15 mouse cellular contexts compared by ENCODE assay signal in the genomic region with DNA sequence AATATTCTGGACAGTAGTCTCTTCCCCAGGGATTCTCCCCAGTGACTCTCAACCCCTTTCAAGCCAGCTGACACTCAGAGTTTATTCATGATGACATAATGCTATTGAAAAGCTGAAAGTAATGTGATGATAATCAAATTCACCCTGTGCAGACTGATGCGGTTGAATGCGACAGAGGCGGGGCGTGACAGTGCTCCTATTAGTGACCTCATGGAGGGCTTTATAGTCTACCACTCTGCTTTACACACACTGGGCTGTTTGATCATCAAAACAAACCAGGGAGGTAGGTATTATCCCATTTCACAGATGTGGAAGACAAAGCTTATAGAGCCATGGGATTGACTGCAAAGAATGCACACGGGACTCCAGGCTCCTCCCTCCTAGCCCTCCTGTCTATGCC. TPM values are rescaled to one million over a fixed set of nuclear protein-coding genes. Genes with fewer than 3 reads are reported as not detected.
"Had no signal": no experiment of that assay in that cellular context is flagged by ENCODE, and none has a peak within 500 bp of the region (broad histone marks: within the 10 kb centered on the region; RNA-seq: fewer than 3 reads in every experiment).

No protein-coding gene starts in this region.

- DNase-seq: kidney, adult 2 months; kidney, postnatal 36 days; layer of hippocampus, postnatal 36 days; liver, embryonic 13.5 days; lung, adult 2 months; lung, postnatal 14 days; lung, postnatal 4 days; right cerebral cortex, postnatal 25 days; spleen, adult 18-20 months; thymus, postnatal 25 days had no signal

- H3K4me2 ChIP-seq: liver, embryonic 13.5 days; stomach, embryonic 15.5 days had no signal

- H3K4me1 ChIP-seq: liver, embryonic 13.5 days; stomach, embryonic 15.5 days had no signal

- H3K36me3 ChIP-seq: liver, embryonic 13.5 days; stomach, embryonic 15.5 days had no signal

- H3K27ac ChIP-seq: kidney, postnatal 0 days; left cerebral cortex, adult 2 months; liver, embryonic 13.5 days; stomach, embryonic 15.5 days had no signal

- H3K9me3 ChIP-seq: liver, embryonic 13.5 days; stomach, embryonic 15.5 days had no signal

- ATAC-seq: intestine, postnatal 0 days had no signal

- H3K9ac ChIP-seq: liver, embryonic 13.5 days; stomach, embryonic 15.5 days had no signal

- H3K27me3 ChIP-seq: liver, embryonic 13.5 days; stomach, embryonic 15.5 days had no signal

- H3K4me3 ChIP-seq: left cerebral cortex, adult 2 months; liver, embryonic 13.5 days; myocyte; stomach, embryonic 15.5 days had no signal

RNA-seq across cellular contexts. Expression of a gene that starts 50.2 kb away (rescaled TPM):
- polyA plus RNA-seq: myocyte had no signal
